Mouse (Mus musculus) forebrain, embryonic 10.5 days (tissue): ENCODE measurements at regions not wholly inside any gene's neighbourhood (a gene's known extent, or its start where the extent isn't known, plus 50 kb on each side); places are given as distances from the start of the nearest gene placed in this dataset.
A peak's percentile ranks its signal among the peaks of the same experiment; 100 is the strongest.

Experiments used
- DNase-seq: peaks from one replicate; pipeline ENCODE4 v3.0.0-alpha.2; 2017; ENCODE audit warnings: low spot score; ENCODE audit errors: extremely low spot score
- H3K27ac ChIP-seq: fragments of 300-500 bp; sonication (generic); 2 replicates; pipeline ENCODE4 v1.5.1; 2016; ENCODE audit warnings: mild to moderate bottlenecking
- H3K27me3 ChIP-seq: fragments of 300-500 bp; sonication (generic); 2 replicates; pipeline ENCODE4 v1.6.1; 2016; ENCODE audit warnings: mild to moderate bottlenecking; ENCODE audit not compliant: poor library complexity, severe bottlenecking
- H3K36me3 ChIP-seq: fragments of 300-500 bp; sonication (generic); replicated peaks from 2 replicates; pipeline ENCODE4 v1.6.1; 2016; ENCODE audit warnings: mild to moderate bottlenecking, moderate library complexity
- H3K4me1 ChIP-seq: fragments of 300-500 bp; sonication (generic); 2 replicates; pipeline ENCODE4 v1.6.1; 2016
- H3K4me3 ChIP-seq: fragments of 300-500 bp; sonication (generic); 2 replicates; pipeline ENCODE4 v1.5.1; 2016; ENCODE audit warnings: mild to moderate bottlenecking, moderate library complexity
- H3K9me3 ChIP-seq: fragments of 300-500 bp; sonication (generic); 2 replicates; pipeline ENCODE4 v1.6.1; 2016; ENCODE audit warnings: mild to moderate bottlenecking, moderate library complexity
- WGBS: fragments of 180-500 bp; shearing (Covaris S2); methylation state at CpG from one replicate; pipeline ENCODE4 v1.1.7; 2016; 5-methylcytosine and 5-hydroxymethylcytosine counted together

GRCm38 (mm10) chr2:159080784-159081544 lies 286.4 kb downstream of the Dhx35 start:
- Histone ChIP-seq H3K9me3 (no peaks in the 10 kb centered on the region), H3K27me3 (no peaks in the 10 kb centered on the region; the same call in 1 of the 2 replicates), H3K36me3 (no peaks in the 10 kb centered on the region), H3K27ac (peak overlapping the region; percentile 25; the same call in 1 of the 2 replicates), H3K4me1 (peaks cover 3% of the 10 kb centered on the region; the same call in 1 of the 2 replicates), H3K4me3 (no peak overlapping the region)
- 79% methylated on average over 19 of the region's 19 CpGs for WGBS
- no peak for DNase-seq

- H3K4me1 ChIP-seq, result no peaks in the 10 kb centered on the region
- no peak for DNase-seq
- H3K4me3 ChIP-seq, result no peak overlapping the region
- WGBS, result 88% methylated on average over 2 of the region's 2 CpGs
- H3K27ac ChIP-seq, result no peak overlapping the region
- H3K9me3 ChIP-seq, result no peaks in the 10 kb centered on the region
- no peaks in the 10 kb centered on the region for H3K27me3 ChIP-seq
- H3K36me3 ChIP-seq, result no peaks in the 10 kb centered on the region
Observed at GRCm38 (mm10) chr2:159086836-159087235, 292.2 kb downstream of the Dhx35 start.

- no peak overlapping the region for H3K4me3 ChIP-seq
- WGBS, result 89% methylated on average over 4 of the region's 4 CpGs
- no peaks in the 10 kb centered on the region for H3K9me3 ChIP-seq
- H3K27me3 ChIP-seq, result no peaks in the 10 kb centered on the region
- no peak for DNase-seq
- H3K27ac ChIP-seq, result no peak overlapping the region
- no peaks in the 10 kb centered on the region for H3K36me3 ChIP-seq
- H3K4me1 ChIP-seq, result no peaks in the 10 kb centered on the region
Observed at GRCm38 (mm10) chr2:159088196-159088595, 293.6 kb downstream of the Dhx35 start.

- Histone ChIP-seq H3K27ac (no peak overlapping the region), H3K36me3 (no peaks in the 10 kb centered on the region), H3K9me3 (no peaks in the 10 kb centered on the region), H3K4me3 (no peak overlapping the region), H3K4me1 (peaks cover 7% of the 10 kb centered on the region; the same call in 1 of the 2 replicates), H3K27me3 (no peaks in the 10 kb centered on the region)
- no peak for DNase-seq
- WGBS, result 46% methylated on average over 2 of the region's 2 CpGs
Observed at GRCm38 (mm10) chr2:159096667-159097066, 302.1 kb downstream of the Dhx35 start.

- Histone ChIP-seq H3K36me3 (no peaks in the 10 kb centered on the region), H3K9me3 (0 out of 2 replicates have a peak, but pooled peaks cover 3% of the 10 kb centered on the region), H3K4me3 (no peak overlapping the region), H3K27me3 (no peaks in the 10 kb centered on the region), H3K27ac (no peak overlapping the region), H3K4me1 (no peaks in the 10 kb centered on the region)
- WGBS, result 82% methylated on average over 6 of the region's 6 CpGs
- no peak for DNase-seq
Observed at GRCm38 (mm10) chr2:159134042-159134441, 339.4 kb downstream of the Dhx35 start.

- no peaks in the 10 kb centered on the region for H3K9me3 ChIP-seq
- WGBS, result 92% methylated on average over 2 of the region's 2 CpGs
- H3K36me3 ChIP-seq, result no peaks in the 10 kb centered on the region
- no peak for DNase-seq
- H3K27ac ChIP-seq, result no peak overlapping the region
- H3K4me1 ChIP-seq, result no peaks in the 10 kb centered on the region
- H3K27me3 ChIP-seq, result no peaks in the 10 kb centered on the region
- H3K4me3 ChIP-seq, result no peak overlapping the region
Observed at GRCm38 (mm10) chr2:159138603-159139002, 344.0 kb downstream of the Dhx35 start.

GRCm38 (mm10) chr2:159145980-159146379 lies 351.4 kb downstream of the Dhx35 start:
- WGBS, result 91% methylated on average over 6 of the region's 6 CpGs
- Histone ChIP-seq H3K4me3 (no peak overlapping the region), H3K9me3 (no peaks in the 10 kb centered on the region), H3K36me3 (no peaks in the 10 kb centered on the region), H3K4me1 (no peaks in the 10 kb centered on the region), H3K27me3 (no peaks in the 10 kb centered on the region), H3K27ac (no peak overlapping the region)
- no peak for DNase-seq

GRCm38 (mm10) chr2:159163985-159164384 lies 369.4 kb downstream of the Dhx35 start:
- H3K27me3 ChIP-seq, result no peaks in the 10 kb centered on the region
- H3K4me1 ChIP-seq, result 0 out of 2 replicates have a peak, but pooled peaks cover 3% of the 10 kb centered on the region
- 39% methylated on average over 7 of the region's 7 CpGs for WGBS
- H3K27ac ChIP-seq, result no peak overlapping the region
- H3K9me3 ChIP-seq, result no peaks in the 10 kb centered on the region
- H3K4me3 ChIP-seq, result no peak overlapping the region
- peak; percentile 54 for DNase-seq
- H3K36me3 ChIP-seq, result no peaks in the 10 kb centered on the region

- DNase-seq, result no peak
- no peaks in the 10 kb centered on the region for H3K27me3 ChIP-seq
Observed at GRCm38 (mm10) chr2:159168553-159169064, 374.0 kb downstream of the Dhx35 start.

GRCm38 (mm10) chr2:159196156-159196555 lies 401.5 kb downstream of the Dhx35 start:
- 46% methylated on average over 7 of the region's 7 CpGs for WGBS
- DNase-seq, result no peak
- H3K9me3 ChIP-seq, result no peaks in the 10 kb centered on the region

More at GRCm38 (mm10) chr2:159168553-159169064, 374.0 kb downstream of the Dhx35 start:
- 0 out of 2 replicates have a peak, but pooled peaks cover 3% of the 10 kb centered on the region for H3K4me1 ChIP-seq
- H3K9me3 ChIP-seq, result no peaks in the 10 kb centered on the region
- H3K27ac ChIP-seq, result no peak overlapping the region
- 64% methylated on average over 7 of the region's 7 CpGs for WGBS
- no peaks in the 10 kb centered on the region for H3K36me3 ChIP-seq
- H3K4me3 ChIP-seq, result no peak overlapping the region

GRCm38 (mm10) chr2:159232266-159232665 lies 437.7 kb downstream of the Dhx35 start:
- 59% methylated on average over 2 of the region's 2 CpGs for WGBS
- Histone ChIP-seq H3K9me3 (no peaks in the 10 kb centered on the region), H3K27ac (no peak overlapping the region), H3K27me3 (no peaks in the 10 kb centered on the region), H3K4me1 (peaks cover 13% of the 10 kb centered on the region), H3K36me3 (no peaks in the 10 kb centered on the region), H3K4me3 (no peak overlapping the region)
- no peak for DNase-seq

More at GRCm38 (mm10) chr2:159196156-159196555, 401.5 kb downstream of the Dhx35 start:
- H3K4me1 ChIP-seq, result no peaks in the 10 kb centered on the region
- no peak overlapping the region for H3K27ac ChIP-seq
- H3K4me3 ChIP-seq, result no peak overlapping the region
- no peaks in the 10 kb centered on the region for H3K36me3 ChIP-seq
- H3K27me3 ChIP-seq, result no peaks in the 10 kb centered on the region

GRCm38 (mm10) chr2:159235000-159235399 lies 440.4 kb downstream of the Dhx35 start:
- H3K27me3 ChIP-seq, result no peaks in the 10 kb centered on the region
- H3K9me3 ChIP-seq, result no peaks in the 10 kb centered on the region
- peak; percentile 15 for DNase-seq
- no peak overlapping the region for H3K27ac ChIP-seq
- 26% methylated on average over 6 of the region's 6 CpGs for WGBS
- no peak overlapping the region for H3K4me3 ChIP-seq
- H3K36me3 ChIP-seq, result no peaks in the 10 kb centered on the region
- peaks cover 9% of the 10 kb centered on the region for H3K4me1 ChIP-seq

GRCm38 (mm10) chr2:159250065-159250464 lies 455.5 kb downstream of the Dhx35 start:
- WGBS, result 85% methylated on average over 6 of the region's 6 CpGs
- Histone ChIP-seq H3K4me3 (no peak overlapping the region), H3K9me3 (no peaks in the 10 kb centered on the region), H3K36me3 (no peaks in the 10 kb centered on the region), H3K4me1 (no peaks in the 10 kb centered on the region), H3K27ac (no peak overlapping the region), H3K27me3 (no peaks in the 10 kb centered on the region)
- DNase-seq, result no peak
